Mouse (Mus musculus) hindbrain, embryonic 15.5 days (tissue): ENCODE data around the gene Nr1h4. TPM values are rescaled to one million over a fixed set of nuclear protein-coding genes. Genes with fewer than 3 reads are reported as not detected.

ENCODE experiments used
- ATAC-seq: fragments of 200-750 bp; cut with Nextera tagmentation; 2 replicates; pipeline ENCODE4 v1.8.0; 2017; ENCODE audit warnings: low read depth, moderate number of reproducible peaks, moderate TSS enrichment; ENCODE audit not compliant: low FRiP score
- H3K27ac ChIP-seq: fragments of 300-500 bp; sonication (generic); replicated peaks from 2 replicates; pipeline ENCODE4 v1.5.1; 2015; ENCODE audit warnings: mild to moderate bottlenecking, inconsistent platforms
- H3K27me3 ChIP-seq: fragments of 300-500 bp; sonication (generic); 2 replicates; pipeline ENCODE4 v1.6.1; 2015; ENCODE audit warnings: control low read depth, inconsistent platforms
- H3K36me3 ChIP-seq: fragments of 300-500 bp; sonication (generic); 2 replicates; pipeline ENCODE4 v1.6.1; 2015; ENCODE audit warnings: control low read depth, inconsistent platforms
- H3K4me1 ChIP-seq: fragments of 300-500 bp; sonication (generic); replicated peaks from 2 replicates; pipeline ENCODE4 v1.6.1; 2015; ENCODE audit warnings: control low read depth, inconsistent platforms
- H3K4me2 ChIP-seq: fragments of 300-500 bp; sonication (generic); 2 replicates; pipeline ENCODE4 v1.6.1; 2015; ENCODE audit warnings: moderate library complexity, mild to moderate bottlenecking, inconsistent platforms
- H3K4me3 ChIP-seq: fragments of 300-500 bp; sonication (generic); 2 replicates; pipeline ENCODE4 v1.5.1; 2015; ENCODE audit warnings: mild to moderate bottlenecking, inconsistent platforms
- H3K9ac ChIP-seq: fragments of 300-500 bp; sonication (generic); 2 replicates; pipeline ENCODE4 v1.6.1; 2015; ENCODE audit warnings: inconsistent platforms
- H3K9me3 ChIP-seq: fragments of 300-500 bp; sonication (generic); 2 replicates; pipeline ENCODE4 v1.6.1; 2016; ENCODE audit warnings: control low read depth, inconsistent platforms
- WGBS: fragments of 180-500 bp; shearing (Covaris S2); methylation state at CpG from one replicate; pipeline ENCODE4 v1.1.7; 2015; 5-methylcytosine and 5-hydroxymethylcytosine counted together
- polyA plus RNA-seq: library from polyadenylated mRNA; unstranded; fragments of >200 nt; fragmentation: Nextera tagmentation; extraction: Ambion mirVana; gene quantifications from 2 replicates; pipeline ENCODE4 v1.2.1, GENCODE M21; 2015

The Nr1h4 gene
- polyA plus RNA-seq, 1 experiment from 2014 or later: not detected

GRCm38 (mm10) chr10:89462890-89463289, 70.5 kb downstream of the Nr1h4 start:
- Histone ChIP-seq H3K27ac (no peak overlapping the region), H3K4me2 (no peak overlapping the region), H3K9ac (no peak overlapping the region), H3K36me3 (no peaks in the 10 kb centered on the region), H3K4me3 (no peak overlapping the region), H3K4me1 (no peaks in the 10 kb centered on the region), H3K27me3 (no peaks in the 10 kb centered on the region), H3K9me3 (no peaks in the 10 kb centered on the region)
- WGBS: 88% methylated on average over 11 of the region's 11 CpGs
- ATAC-seq: no peak

DNA sequence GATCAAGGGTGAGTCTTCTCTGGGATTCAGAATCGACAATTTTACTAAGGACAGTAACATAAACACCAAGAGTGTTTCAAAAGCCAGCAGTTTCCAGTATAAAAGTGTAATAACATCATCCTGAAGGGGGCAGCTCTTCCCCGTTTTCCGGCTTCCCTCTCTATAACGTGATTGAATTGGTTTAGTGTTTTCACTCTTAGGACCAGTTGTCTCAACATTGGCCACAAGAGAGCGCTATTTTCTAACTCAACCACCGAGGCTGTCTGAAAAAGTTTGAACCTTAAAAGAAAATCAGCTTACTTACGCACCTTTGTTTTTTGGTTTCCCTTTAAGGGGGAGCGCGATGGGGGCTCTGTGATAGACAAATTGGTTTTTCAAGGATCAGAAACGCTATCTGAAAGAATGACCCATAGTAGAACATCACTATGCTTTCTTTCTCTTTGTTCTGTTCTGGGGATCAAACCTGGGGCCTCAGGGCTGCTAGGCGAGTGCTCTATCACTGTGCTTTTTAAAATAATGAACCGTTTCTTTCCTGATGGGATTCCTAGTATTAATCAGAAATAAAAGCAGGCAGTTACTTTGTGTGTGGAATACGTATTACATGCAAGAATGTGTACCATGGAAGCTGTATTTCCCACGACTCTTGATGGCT, 71.4 kb downstream of the Nr1h4 start:
- WGBS: 20% methylated on average over 14 of the region's 14 CpGs
- H3K9me3 ChIP-seq: no peaks in the 10 kb centered on the region
- peaks cover 4% of the 10 kb centered on the region; the same call in 1 of the 2 replicates for H3K27me3 ChIP-seq
- no peaks in the 10 kb centered on the region for H3K36me3 ChIP-seq
- H3K4me1 ChIP-seq: no peaks in the 10 kb centered on the region
- no peak overlapping the region for H3K4me3 ChIP-seq
- H3K4me2 ChIP-seq: no peak overlapping the region
- H3K27ac ChIP-seq: no peak overlapping the region
- H3K9ac ChIP-seq: no peak overlapping the region
- ATAC-seq: peak; percentile 85

GRCm38 (mm10) chr10:89460972-89461371, 72.4 kb downstream of the Nr1h4 start:
- Histone ChIP-seq H3K4me3 (no peak overlapping the region), H3K27me3 (peaks cover 4% of the 10 kb centered on the region; the same call in 1 of the 2 replicates), H3K9ac (no peak overlapping the region), H3K4me1 (no peaks in the 10 kb centered on the region), H3K4me2 (no peak overlapping the region), H3K9me3 (no peaks in the 10 kb centered on the region), H3K27ac (no peak overlapping the region), H3K36me3 (no peaks in the 10 kb centered on the region)
- ATAC-seq: no peak
- WGBS: 69% methylated on average over 11 of the region's 11 CpGs

DNA sequence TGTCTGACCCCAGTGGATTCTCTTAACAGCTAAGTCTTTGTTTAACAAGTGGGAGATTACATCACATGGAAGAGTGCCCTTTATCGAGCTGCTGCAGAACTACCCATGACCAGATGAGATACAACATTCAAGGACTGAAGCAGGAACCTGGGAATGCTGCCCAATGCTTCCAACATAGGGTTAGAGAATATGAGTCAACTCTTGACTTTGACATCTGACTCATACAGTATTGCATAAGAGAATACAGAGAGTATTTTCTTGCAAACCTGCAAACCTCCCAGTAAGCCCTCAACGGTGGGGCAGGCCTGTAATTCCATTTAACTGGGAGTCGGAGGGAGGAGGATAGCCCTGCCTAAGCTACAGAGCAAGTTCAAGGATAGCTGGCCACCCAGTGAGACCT, 74.6 kb downstream of the Nr1h4 start:
- no peaks in the 10 kb centered on the region for H3K4me1 ChIP-seq
- H3K36me3 ChIP-seq: no peaks in the 10 kb centered on the region
- H3K9me3 ChIP-seq: no peaks in the 10 kb centered on the region
- H3K9ac ChIP-seq: no peak overlapping the region
- no peak overlapping the region for H3K4me3 ChIP-seq
- peaks cover 4% of the 10 kb centered on the region; the same call in 1 of the 2 replicates for H3K27me3 ChIP-seq
- 86% methylated on average over 3 of the region's 3 CpGs for WGBS
- no peak overlapping the region for H3K27ac ChIP-seq
- ATAC-seq: no peak
- no peak overlapping the region for H3K4me2 ChIP-seq

DNA sequence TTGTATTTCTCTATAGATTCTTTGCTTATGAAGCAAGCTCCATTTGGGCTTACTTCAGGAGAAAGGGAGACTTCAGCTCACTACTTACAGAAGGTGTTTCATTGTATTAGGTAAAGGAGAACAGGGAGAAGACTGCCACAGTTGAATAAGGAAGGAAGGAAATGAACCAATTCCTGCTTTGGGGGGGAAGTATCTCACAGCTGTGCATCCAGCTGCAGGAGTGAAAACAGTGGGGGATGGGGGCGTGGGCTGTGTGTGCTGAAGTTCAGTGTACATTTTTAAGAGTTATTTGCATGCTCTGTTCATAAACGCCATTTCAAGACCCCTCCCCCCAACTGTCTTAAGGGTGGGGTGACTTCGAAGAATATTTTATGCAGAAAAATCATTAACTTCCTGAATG, 79.6 kb downstream of the Nr1h4 start:
- Histone ChIP-seq H3K9ac (no peak overlapping the region), H3K36me3 (no peaks in the 10 kb centered on the region), H3K4me1 (no peaks in the 10 kb centered on the region), H3K27me3 (peaks cover 4% of the 10 kb centered on the region; the same call in 1 of the 2 replicates), H3K4me2 (no peak overlapping the region), H3K9me3 (no peaks in the 10 kb centered on the region), H3K27ac (no peak overlapping the region), H3K4me3 (no peak overlapping the region)
- WGBS: 89% methylated on average over 3 of the region's 3 CpGs
- ATAC-seq: no peak

DNA sequence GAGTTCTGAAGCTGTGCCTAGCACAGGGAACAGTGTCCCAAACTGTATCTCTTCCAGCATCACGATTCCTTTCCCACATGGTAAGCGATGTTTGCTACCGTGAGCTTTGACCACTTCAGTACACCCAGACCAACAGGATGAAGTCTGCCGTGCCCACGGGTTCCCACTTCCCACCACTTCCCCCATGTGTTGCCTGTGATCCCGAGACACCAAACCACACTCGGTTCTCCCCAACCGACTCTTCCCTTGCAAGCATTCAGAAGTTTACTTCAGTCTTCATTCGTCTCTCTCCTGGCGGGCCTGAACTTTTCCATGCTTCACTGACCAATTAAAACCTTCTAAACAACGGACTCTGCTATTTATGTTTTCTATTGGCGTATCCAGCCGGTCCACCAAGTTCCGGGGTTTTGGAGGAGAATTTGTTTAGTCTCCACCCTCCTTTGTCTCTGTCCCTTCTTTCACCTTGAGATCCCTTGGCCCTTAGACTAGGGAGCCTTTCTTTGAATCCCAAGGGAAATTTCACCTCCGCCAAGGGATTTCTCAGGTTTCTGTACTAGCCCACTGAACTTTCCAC, 80.2 kb downstream of the Nr1h4 start:
- Histone ChIP-seq H3K27me3 (peaks cover 4% of the 10 kb centered on the region; the same call in 1 of the 2 replicates), H3K4me2 (no peak overlapping the region), H3K4me3 (no peak overlapping the region), H3K4me1 (no peaks in the 10 kb centered on the region), H3K9me3 (no peaks in the 10 kb centered on the region), H3K36me3 (no peaks in the 10 kb centered on the region), H3K9ac (no peak overlapping the region), H3K27ac (no peak overlapping the region)
- WGBS: 75% methylated on average over 15 of the region's 15 CpGs
- no peak for ATAC-seq

GRCm38 (mm10) chr10:89450411-89450810, 83.0 kb downstream of the Nr1h4 start:
- Histone ChIP-seq H3K4me3 (no peak overlapping the region), H3K4me1 (no peaks in the 10 kb centered on the region), H3K27ac (no peak overlapping the region), H3K9me3 (no peaks in the 10 kb centered on the region), H3K36me3 (no peaks in the 10 kb centered on the region), H3K9ac (no peak overlapping the region), H3K4me2 (no peak overlapping the region), H3K27me3 (peaks cover under 1% of the 10 kb centered on the region)
- WGBS: 57% methylated on average over 10 of the region's 10 CpGs
- ATAC-seq: no peak; the same call in 1 of the 2 replicates

- no peak for ATAC-seq
- Histone ChIP-seq H3K27me3 (peaks cover 13% of the 10 kb centered on the region), H3K4me1 (peaks cover 10% of the 10 kb centered on the region), H3K27ac (no peak overlapping the region; the same call in 1 of the 2 replicates), H3K4me3 (peak overlapping the region; percentile 68), H3K36me3 (no peaks in the 10 kb centered on the region), H3K9ac (peak overlapping the region; percentile 36; the same call in 1 of the 2 replicates), H3K9me3 (no peaks in the 10 kb centered on the region), H3K4me2 (peak overlapping the region; percentile 95)
- WGBS: 29% methylated on average over 3 of the region's 3 CpGs
Observed at GRCm38 (mm10) chr10:89444381-89444780, 89.0 kb downstream of the Nr1h4 start.

DNA sequence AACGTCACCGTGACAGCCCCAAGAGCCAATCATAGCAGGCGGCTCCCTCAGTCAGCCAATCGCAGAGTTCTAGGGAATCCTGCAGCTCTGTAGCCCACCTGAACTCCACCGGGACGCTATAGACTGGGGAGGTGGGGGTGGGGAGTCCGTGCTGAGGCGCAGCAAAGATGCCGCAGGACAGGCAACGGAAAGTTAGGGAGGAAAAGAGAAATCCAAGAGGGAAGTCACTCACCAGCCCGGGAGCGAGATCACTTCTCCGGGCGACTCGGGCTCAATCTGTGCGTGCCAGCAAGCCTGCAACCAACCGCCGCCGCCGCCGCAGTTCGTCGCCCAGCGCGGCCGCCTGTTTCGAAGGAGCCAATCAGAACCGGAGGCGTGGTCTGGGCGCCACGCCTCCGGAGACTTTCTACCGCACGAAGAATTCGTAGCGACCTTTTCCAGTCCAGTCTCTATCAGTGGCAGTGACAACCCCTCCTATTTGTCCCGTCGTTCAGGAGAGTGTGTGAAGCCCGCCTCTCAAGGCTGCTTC, 89.7 kb downstream of the Nr1h4 start, which contains the start of gene Gas2l3:
Gene Gas2l3 (minus strand): TSS at position 345 of the 529 bp plus-strand sequence.
- peaks cover 10% of the 10 kb centered on the region for H3K4me1 ChIP-seq
- H3K4me3 ChIP-seq: peak within 1 kb of the TSS; percentile 68
- ATAC-seq: peak; percentile 97
- WGBS: under 1% methylated on average over 39 of the region's 39 CpGs
- peaks cover 17% of the 10 kb centered on the region for H3K27me3 ChIP-seq
- peak within 1 kb of the TSS; percentile 58 for H3K9ac ChIP-seq
- peak within 1 kb of the TSS; percentile 95 for H3K4me2 ChIP-seq
- no peaks in the 10 kb centered on the region for H3K36me3 ChIP-seq
- H3K27ac ChIP-seq: peak within 1 kb of the TSS; percentile 49
- H3K9me3 ChIP-seq: no peaks in the 10 kb centered on the region

DNA sequence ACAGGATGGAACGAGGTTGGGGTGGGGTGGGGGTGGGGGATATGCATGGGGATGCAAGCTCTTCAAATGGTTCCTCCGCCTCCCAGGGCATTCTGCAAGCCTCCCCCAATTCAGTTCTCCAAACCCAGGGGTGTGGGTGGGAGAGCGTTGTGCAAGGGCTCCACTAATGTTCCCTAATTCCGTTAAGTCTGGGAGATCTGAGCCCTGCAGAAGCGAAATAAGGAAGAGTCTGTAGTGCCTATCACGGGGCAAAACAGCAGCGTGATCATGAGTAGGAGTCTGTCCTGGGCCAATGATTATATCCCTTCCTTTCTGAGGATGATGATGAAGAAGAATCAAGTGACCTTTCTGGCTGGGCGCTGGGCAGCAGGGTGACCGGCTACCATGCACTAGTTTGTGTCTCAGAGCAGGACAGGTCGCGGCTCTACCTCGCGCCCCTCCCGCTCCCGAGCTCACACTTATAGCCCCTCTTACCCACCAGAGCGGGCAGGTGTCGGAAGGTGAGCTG, 90.2 kb downstream of the Nr1h4 start:
- H3K27me3 ChIP-seq: peaks cover 18% of the 10 kb centered on the region
- H3K9ac ChIP-seq: peak overlapping the region; percentile 58
- peaks cover 10% of the 10 kb centered on the region for H3K4me1 ChIP-seq
- H3K9me3 ChIP-seq: no peaks in the 10 kb centered on the region
- no peak; the same call in 1 of the 2 replicates for ATAC-seq
- H3K4me3 ChIP-seq: peak overlapping the region; percentile 68
- peak overlapping the region; percentile 49; the same call in 1 of the 2 replicates for H3K27ac ChIP-seq
- no peaks in the 10 kb centered on the region for H3K36me3 ChIP-seq
- 2% methylated on average over 17 of the region's 17 CpGs for WGBS
- peak overlapping the region; percentile 95 for H3K4me2 ChIP-seq

- H3K4me2 ChIP-seq: peak overlapping the region; percentile 95
- 27% methylated on average over 4 of the region's 4 CpGs for WGBS
- H3K4me3 ChIP-seq: peak overlapping the region; percentile 68
- H3K27ac ChIP-seq: no peak overlapping the region
- H3K9ac ChIP-seq: peak overlapping the region; percentile 58; the same call in 1 of the 2 replicates
- H3K9me3 ChIP-seq: no peaks in the 10 kb centered on the region
- H3K4me1 ChIP-seq: peaks cover 10% of the 10 kb centered on the region
- H3K27me3 ChIP-seq: peaks cover 22% of the 10 kb centered on the region
- no peaks in the 10 kb centered on the region for H3K36me3 ChIP-seq
- 0 out of 2 replicates have a peak, but pooled peaks have one; percentile 0 for ATAC-seq
Observed at GRCm38 (mm10) chr10:89442640-89443039, 90.7 kb downstream of the Nr1h4 start.

- Histone ChIP-seq H3K4me2 (no peak overlapping the region), H3K27ac (no peak overlapping the region), H3K4me1 (peaks cover 10% of the 10 kb centered on the region), H3K27me3 (peaks cover 28% of the 10 kb centered on the region), H3K9me3 (no peaks in the 10 kb centered on the region), H3K36me3 (no peaks in the 10 kb centered on the region), H3K9ac (no peak overlapping the region), H3K4me3 (no peak overlapping the region)
- 96% methylated on average over 3 of the region's 3 CpGs for WGBS
- no peak for ATAC-seq
Observed at GRCm38 (mm10) chr10:89441961-89442360, 91.4 kb downstream of the Nr1h4 start.
